Mouse (Mus musculus) heart, adult 2 months (tissue): ENCODE data around the gene Prmt7.

Experiments used
- EP300 ChIP-seq: fragments of 200-500 bp; IDR thresholded peaks from 2 replicates; pipeline ENCODE4 v1.6.1; 2011; ENCODE audit warnings: low read depth, low read length, control low read depth; ENCODE audit not compliant: insufficient read depth
- POLR2A ChIP-seq: fragments of 200-500 bp; IDR thresholded peaks from 2 replicates; pipeline ENCODE4 v1.6.1; 2011; ENCODE audit warnings: mild to moderate bottlenecking, low read depth, low read length, control low read depth; ENCODE audit not compliant: insufficient read depth

- TF ChIP-seq EP300 (no peak), POLR2A (no peak)
Observed at GRCm38 (mm10) chr8:106258169-106258568, 47.4 kb downstream of the Prmt7 start.
